Mouse (Mus musculus) erythroblast, adult 5-6 weeks (primary cell): ENCODE results near the gene Ccin. TPM values are rescaled to one million over a fixed set of nuclear protein-coding genes. Genes with fewer than 3 reads are reported as not detected.
A peak's percentile ranks its signal among the peaks of the same experiment; 100 is the strongest.

Source experiments
- ATAC-seq: replicated peaks from 2 replicates; pipeline ENCODE4 v1.8.0; 2016; ENCODE audit warnings: moderate number of reproducible peaks, mild to moderate bottlenecking, moderate TSS enrichment, inconsistent platforms; ENCODE audit not compliant: poor library complexity, low FRiP score, severe bottlenecking
- total RNA-seq, 2 experiments: library from RNA; stranded (forward) in 1 of 2; stranded (reverse) in 1 of 2; fragments of 150-400 nt in 1 of 2; fragments of 200-764, 138-1000 nt in 1 of 2; gene quantifications; 2 replicates each; pipeline versions ENCODE4 v1.2.3 to v1.2.4; 2015 to 2017; ENCODE audit warnings: low replicate concordance in 2 of 2

Ccin gene
- total RNA-seq, 2 experiments from 2014 or later = not detected

GRCm38 (mm10) chr4:43972137-43972591 lies 11.1 kb upstream of the Ccin start:
- 0 out of 2 replicates have a peak, but pooled peaks have one; percentile 32 for ATAC-seq

- ATAC-seq = no peak
These were observed 9.7 kb upstream of the Ccin start for GRCm38 (mm10) chr4:43973526-43973981.

- ATAC-seq = no peak
These were observed 8.2 kb upstream of the Ccin start for GRCm38 (mm10) chr4:43974914-43975616.

- no peak for ATAC-seq
These were observed 7.0 kb upstream of the Ccin start for GRCm38 (mm10) chr4:43976223-43976740.

- no peak for ATAC-seq
These were observed 4.5 kb upstream of the Ccin start for GRCm38 (mm10) chr4:43978521-43979443.

GRCm38 (mm10) chr4:43979746-43980145 lies 3.5 kb upstream of the Ccin start:
- ATAC-seq = no peak

- ATAC-seq = no peak
These were observed 3.0 kb upstream of the Ccin start for GRCm38 (mm10) chr4:43980236-43980635.

- ATAC-seq = no peak
These were observed 2.4 kb upstream of the Ccin start for GRCm38 (mm10) chr4:43980846-43981245.

- no peak for ATAC-seq
These were observed 2.0 kb upstream of the Ccin start for GRCm38 (mm10) chr4:43981251-43981650.

- peak; percentile 92 for ATAC-seq
These were observed 1.1 kb upstream of the Ccin start for GRCm38 (mm10) chr4:43982053-43982732.

GRCm38 (mm10) chr4:43983756-43984155 lies 473 bp downstream of the Ccin start:
- no peak for ATAC-seq

GRCm38 (mm10) chr4:43984326-43984725 lies 1.0 kb downstream of the Ccin start:
- no peak for ATAC-seq

- ATAC-seq = no peak
These were observed 5.7 kb downstream of the Ccin start for GRCm38 (mm10) chr4:43988976-43989375.

GRCm38 (mm10) chr4:43993072-43993471 lies 9.8 kb downstream of the Ccin start:
- no peak for ATAC-seq

- ATAC-seq = no peak
These were observed 11.1 kb downstream of the Ccin start for GRCm38 (mm10) chr4:43994342-43994741.

- peak; percentile 95 for ATAC-seq
These were observed 20.3 kb downstream of the Ccin start for GRCm38 (mm10) chr4:44003622-44004021.

GRCm38 (mm10) chr4:44004126-44004525 lies 20.8 kb downstream of the Ccin start, which contains the start of gene Clta:
Gene Clta, plus strand, starts transcription at chr4:44004452.
- peak; percentile 89 for ATAC-seq

GRCm38 (mm10) chr4:44004623-44005409 lies 21.5 kb downstream of the Ccin start:
- 0 out of 2 replicates have a peak, but pooled peaks have one; percentile 24 for ATAC-seq

- ATAC-seq = no peak
These were observed 26.9 kb downstream of the Ccin start for GRCm38 (mm10) chr4:44010176-44010575.
